Mouse (Mus musculus): Measurements from ENCODE around the gene Rgs14.

- TF ChIP-seq CTCF (conservative IDR thresholded peaks at IDR 0.05; ENCODE audit: low read length) (0 out of 2 replicates have a peak, but pooled peaks have one; percentile 4), POU5F1 (IDR thresholded peaks at IDR 0.05; ENCODE audit: borderline replicate concordance, low read length) (no peak), NANOG (IDR thresholded peaks at IDR 0.05; ENCODE audit: borderline replicate concordance, low read length) (no peak)
Observed at GRCm38 (mm10) chr13:55322130-55322825, 47.3 kb upstream of the Rgs14 start.
